Mouse (Mus musculus) liver, postnatal 0 days (tissue): Measurements from ENCODE around the gene Gzmb.

ENCODE experiments used
- CTCF ChIP-seq: sonication (generic); IDR thresholded peaks from 2 replicates; pipeline ENCODE4 v1.5.1; 2016; ENCODE audit warnings: antibody characterized with exemption, low read depth
- EP300 ChIP-seq: IDR thresholded peaks from 2 replicates; pipeline ENCODE4 v1.6.1; 2016; ENCODE audit warnings: antibody characterized with exemption, low read depth, mild to moderate bottlenecking

GRCm38 (mm10) chr14:56304149-56304548 lies 42.1 kb upstream of the Gzmb start:
- peak; percentile 65 for TF ChIP-seq CTCF
- TF ChIP-seq EP300 = no peak
